Mouse (Mus musculus) lung, embryonic 14.5 days (tissue): ENCODE measurements around the gene Il4. TPM values are rescaled to one million over a fixed set of nuclear protein-coding genes. Genes with fewer than 3 reads are reported as not detected.

Experiments used
- ATAC-seq: fragments of 200-750 bp; cut with Nextera tagmentation; 2 replicates; pipeline ENCODE4 v1.8.0; 2017; ENCODE audit warnings: mild to moderate bottlenecking, moderate TSS enrichment, moderate library complexity; ENCODE audit not compliant: insufficient read depth
- DNase-seq: peaks from one replicate; pipeline ENCODE4 v3.0.0-alpha.2; 2015
- H3K27ac ChIP-seq: fragments of 300-500 bp; sonication (generic); 2 replicates; pipeline ENCODE4 v1.5.1; 2014; ENCODE audit warnings: low read depth, mild to moderate bottlenecking, moderate library complexity
- H3K27me3 ChIP-seq: fragments of 300-500 bp; sonication (generic); 2 replicates; pipeline ENCODE4 v1.6.1; 2014; ENCODE audit warnings: low read length, control low read depth; ENCODE audit not compliant: insufficient read depth
- H3K36me3 ChIP-seq: fragments of 300-500 bp; sonication (generic); 2 replicates; pipeline ENCODE4 v1.6.1; 2014; ENCODE audit warnings: control low read depth; ENCODE audit not compliant: insufficient read depth
- H3K4me1 ChIP-seq: fragments of 300-500 bp; sonication (generic); 2 replicates; pipeline ENCODE4 v1.6.1; 2014; ENCODE audit warnings: antibody characterized with exemption, control low read depth; ENCODE audit not compliant: insufficient read depth
- H3K4me2 ChIP-seq: fragments of 300-500 bp; sonication (generic); 2 replicates; pipeline ENCODE4 v1.6.1; 2014; ENCODE audit warnings: mild to moderate bottlenecking
- H3K4me3 ChIP-seq: fragments of 300-500 bp; sonication (generic); 2 replicates; pipeline ENCODE4 v1.5.1; 2014; ENCODE audit warnings: low read depth, low read length
- H3K9ac ChIP-seq: fragments of 300-500 bp; sonication (generic); 2 replicates; pipeline ENCODE4 v1.6.1; 2014
- H3K9me3 ChIP-seq: fragments of 300-500 bp; sonication (generic); 2 replicates; pipeline ENCODE4 v1.6.1; 2016; ENCODE audit warnings: low read depth, low read length, control low read depth
- CTCF ChIP-seq: IDR thresholded peaks from 2 replicates; pipeline ENCODE4 v1.5.1; 2016; ENCODE audit warnings: antibody characterized with exemption, low read depth
- WGBS: fragments of 180-500 bp; shearing (Covaris S2); extraction: QIAGEN DNeasy Blood & Tissue Kit; methylation state at CpG from one replicate; pipeline ENCODE4 v1.1.7; 2014; 5-methylcytosine and 5-hydroxymethylcytosine counted together
- polyA plus RNA-seq: library from polyadenylated mRNA; unstranded; fragments of >200 nt; fragmentation: Nextera tagmentation; extraction: Ambion mirVana; gene quantifications from 2 replicates; pipeline ENCODE4 v1.2.1, GENCODE M21; 2014

The Il4 gene
- polyA plus RNA-seq, 1 experiment from 2014 or later = 2.1 TPM

GRCm38 (mm10) chr11:53652427-53652826 is 34.0 kb upstream of the Il4 start:
- H3K4me2 ChIP-seq = no peak overlapping the region
- WGBS = 79% methylated on average over 2 of the region's 2 CpGs
- DNase-seq (no peak), ATAC-seq (no peak)
- H3K9me3 ChIP-seq = no peaks in the 10 kb centered on the region
- no peak for TF ChIP-seq CTCF
- peaks cover 54% of the 10 kb centered on the region for H3K36me3 ChIP-seq
- no peak overlapping the region for H3K4me3 ChIP-seq
- H3K4me1 ChIP-seq = no peaks in the 10 kb centered on the region
- no peaks in the 10 kb centered on the region for H3K27me3 ChIP-seq
- H3K27ac ChIP-seq = no peak overlapping the region
- H3K9ac ChIP-seq = no peak overlapping the region

GRCm38 (mm10) chr11:53651441-53651840 is 33.0 kb upstream of the Il4 start:
- H3K9me3 ChIP-seq = no peaks in the 10 kb centered on the region
- no peak for ATAC-seq
- no peak for TF ChIP-seq CTCF
- H3K27ac ChIP-seq = no peak overlapping the region
- no peak overlapping the region for H3K9ac ChIP-seq
- peaks cover 53% of the 10 kb centered on the region for H3K36me3 ChIP-seq
- no peak overlapping the region for H3K4me2 ChIP-seq
- H3K4me3 ChIP-seq = no peak overlapping the region
- DNase-seq = no peak
- 86% methylated on average over 4 of the region's 4 CpGs for WGBS
- H3K4me1 ChIP-seq = no peaks in the 10 kb centered on the region
- no peaks in the 10 kb centered on the region for H3K27me3 ChIP-seq

- ATAC-seq (no peak), DNase-seq (no peak)
- Histone ChIP-seq H3K4me1 (no peaks in the 10 kb centered on the region), H3K4me3 (no peak overlapping the region), H3K9ac (no peak overlapping the region), H3K36me3 (no peaks in the 10 kb centered on the region), H3K27ac (no peak overlapping the region), H3K9me3 (no peaks in the 10 kb centered on the region), H3K4me2 (no peak overlapping the region), H3K27me3 (no peaks in the 10 kb centered on the region)
- no peak for TF ChIP-seq CTCF
- 74% methylated on average over 5 of the region's 5 CpGs for WGBS
Observed at GRCm38 (mm10) chr11:53644017-53644416, 25.5 kb upstream of the Il4 start.

- H3K9ac ChIP-seq = no peak overlapping the region
- 73% methylated on average over 12 of the region's 12 CpGs for WGBS
- TF ChIP-seq CTCF = peak; percentile 48
Observed at GRCm38 (mm10) chr11:53642744-53643279, 24.3 kb upstream of the Il4 start.

GRCm38 (mm10) chr11:53637803-53638260 is 19.4 kb upstream of the Il4 start:
- H3K36me3 ChIP-seq = no peaks in the 10 kb centered on the region
- H3K4me1 ChIP-seq = no peaks in the 10 kb centered on the region
- no peak for DNase-seq
- ATAC-seq = no peak
- H3K27ac ChIP-seq = no peak overlapping the region
- H3K9ac ChIP-seq = no peak overlapping the region
- 76% methylated on average over 10 of the region's 10 CpGs for WGBS
- no peak for TF ChIP-seq CTCF
- H3K4me3 ChIP-seq = no peak overlapping the region
- no peaks in the 10 kb centered on the region for H3K9me3 ChIP-seq
- no peak overlapping the region for H3K4me2 ChIP-seq
- peaks cover 26% of the 10 kb centered on the region for H3K27me3 ChIP-seq

More at GRCm38 (mm10) chr11:53642744-53643279, 24.3 kb upstream of the Il4 start:
- H3K27ac ChIP-seq = no peak overlapping the region
- H3K4me2 ChIP-seq = no peak overlapping the region
- ATAC-seq (no peak), DNase-seq (peak; percentile 10)
- H3K36me3 ChIP-seq = no peaks in the 10 kb centered on the region
- peaks cover 1% of the 10 kb centered on the region; the same call in 1 of the 2 replicates for H3K27me3 ChIP-seq
- H3K9me3 ChIP-seq = no peaks in the 10 kb centered on the region
- no peak overlapping the region for H3K4me3 ChIP-seq
- no peaks in the 10 kb centered on the region for H3K4me1 ChIP-seq

GRCm38 (mm10) chr11:53637046-53637802 is 18.8 kb upstream of the Il4 start:
- no peaks in the 10 kb centered on the region for H3K36me3 ChIP-seq
- peak overlapping the region; percentile 35 for H3K4me2 ChIP-seq
- peaks cover 26% of the 10 kb centered on the region for H3K27me3 ChIP-seq
- no peak for TF ChIP-seq CTCF
- H3K9me3 ChIP-seq = no peaks in the 10 kb centered on the region
- H3K4me3 ChIP-seq = no peak overlapping the region
- no peak overlapping the region for H3K9ac ChIP-seq
- ATAC-seq = no peak
- H3K27ac ChIP-seq = no peak overlapping the region
- WGBS = 20% methylated on average over 21 of the region's 21 CpGs
- no peaks in the 10 kb centered on the region for H3K4me1 ChIP-seq
- DNase-seq = no peak

- no peak for TF ChIP-seq CTCF
- under 1% methylated on average over 38 of the region's 40 CpGs for WGBS
- no peaks in the 10 kb centered on the region for H3K9me3 ChIP-seq
- H3K36me3 ChIP-seq = no peaks in the 10 kb centered on the region
- no peaks in the 10 kb centered on the region for H3K4me1 ChIP-seq
- H3K27ac ChIP-seq = no peak overlapping the region
- H3K27me3 ChIP-seq = peaks cover 26% of the 10 kb centered on the region
- DNase-seq = peak; percentile 26
- H3K9ac ChIP-seq = peak overlapping the region; percentile 28; the same call in 1 of the 2 replicates
- H3K4me2 ChIP-seq = peak overlapping the region; percentile 76
- H3K4me3 ChIP-seq = peak overlapping the region; percentile 36
- ATAC-seq = no peak; the same call in 1 of the 2 replicates
Observed at GRCm38 (mm10) chr11:53636183-53636646, 17.7 kb upstream of the Il4 start.
